Comparison of ENCODE assay signal across 9 mouse cellular contexts in genomic region chr13:56895386-56895785, GRCm38 (mm10). TPM values are rescaled to one million over a fixed set of nuclear protein-coding genes. Genes with fewer than 3 reads are reported as not detected.
A peak's percentile ranks its signal among the peaks of the same experiment; 100 is the strongest.
DNase-seq lines count a peak whose midpoint lies in the region; ATAC-seq and TF ChIP-seq lines count a peak whose summit lies in the region.
"Had no signal": no experiment of that assay in that cellular context is flagged by ENCODE, and none has a peak within 500 bp of the region (broad histone marks: within the 10 kb centered on the region; RNA-seq: fewer than 3 reads in every experiment).

No protein-coding gene starts in this region.

- no peaks in the 10 kb centered on the region for H3K9me3 ChIP-seq in forebrain, embryonic 11.5 days (ENCODE audit: control insufficient read depth, low read length)
- H3K9me3 ChIP-seq in hindbrain, postnatal 0 days (ENCODE audit: low read length): no peaks in the 10 kb centered on the region
- H3K9me3 ChIP-seq: embryonic facial prominence, embryonic 12.5 days had no signal

- no peak for ATAC-seq in forebrain, embryonic 11.5 days (replicated peaks; ENCODE audit: low FRiP score)
- peak; percentile 51; the same call in 1 of the 2 replicates for ATAC-seq in hindbrain, postnatal 0 days
- peak; percentile 34; the same call in 1 of the 2 replicates for ATAC-seq in megakaryocyte progenitor cell, adult 5-6 weeks (replicated peaks; ENCODE audit: poor library complexity)

- no peak overlapping the region for H3K9ac ChIP-seq in forebrain, embryonic 11.5 days (ENCODE audit: low read length)
- peak overlapping the region; percentile 40 for H3K9ac ChIP-seq in hindbrain, postnatal 0 days (replicated peaks; ENCODE audit: low read length)
- H3K9ac ChIP-seq: embryonic facial prominence, embryonic 12.5 days had no signal

- H3K27me3 ChIP-seq in forebrain, embryonic 11.5 days (ENCODE audit: control insufficient read depth, insufficient read depth, low read length): no peaks in the 10 kb centered on the region
- H3K27me3 ChIP-seq in hindbrain, postnatal 0 days (ENCODE audit: insufficient read depth, low read length): no peaks in the 10 kb centered on the region
- H3K27me3 ChIP-seq: embryonic facial prominence, embryonic 12.5 days had no signal

- H3K4me2 ChIP-seq in forebrain, embryonic 11.5 days (ENCODE audit: low read depth, low read length, severe bottlenecking): peak overlapping the region; percentile 15; the same call in 1 of the 2 replicates
- H3K4me2 ChIP-seq in hindbrain, postnatal 0 days (ENCODE audit: low read depth, low read length): peak overlapping the region; percentile 39
- H3K4me2 ChIP-seq: embryonic facial prominence, embryonic 12.5 days had no signal

- 4% methylated on average over 17 of the region's 17 CpGs for WGBS in forebrain, embryonic 11.5 days
- 2% methylated on average over 17 of the region's 17 CpGs for WGBS in hindbrain, postnatal 0 days

- no peak for TF ChIP-seq CTCF in hindbrain, postnatal 0 days (IDR thresholded peaks at IDR 0.05; ENCODE audit: low read depth)

- no peaks in the 10 kb centered on the region for H3K36me3 ChIP-seq in forebrain, embryonic 11.5 days (ENCODE audit: control insufficient read depth, insufficient read depth, low read length)
- no peaks in the 10 kb centered on the region for H3K36me3 ChIP-seq in hindbrain, postnatal 0 days (ENCODE audit: insufficient read depth, low read length)
- H3K36me3 ChIP-seq: embryonic facial prominence, embryonic 12.5 days had no signal

- no peak overlapping the region for H3K27ac ChIP-seq in forebrain, embryonic 11.5 days (ENCODE audit: low read depth, low read length)
- H3K27ac ChIP-seq in hindbrain, postnatal 0 days: no peak overlapping the region
- H3K27ac ChIP-seq: embryonic facial prominence, embryonic 12.5 days had no signal

- H3K4me1 ChIP-seq in forebrain, embryonic 11.5 days (replicated peaks; ENCODE audit: control insufficient read depth, insufficient read depth, low read length): no peaks in the 10 kb centered on the region
- H3K4me1 ChIP-seq in hindbrain, postnatal 0 days (ENCODE audit: insufficient read depth, low read length): no peaks in the 10 kb centered on the region
- H3K4me1 ChIP-seq: embryonic facial prominence, embryonic 12.5 days had no signal

- DNase-seq in ovary, postnatal 10 days (ENCODE audit: low spot score): peak; percentile 73
- no peak for DNase-seq in ovary, adult 18-20 months (ENCODE audit: low spot score)
- DNase-seq in adrenal gland, postnatal 25 days: peak; percentile 76
- peak; percentile 90 for DNase-seq in forebrain, embryonic 11.5 days (ENCODE audit: low spot score)
- DNase-seq in hindbrain, postnatal 0 days (ENCODE audit: low spot score): peak; percentile 62
- DNase-seq in thymus, postnatal 4 days: peak; percentile 68

- no peak overlapping the region for H3K4me3 ChIP-seq in forebrain, embryonic 11.5 days (ENCODE audit: low read depth, low read length)
- peak overlapping the region; percentile 36 for H3K4me3 ChIP-seq in hindbrain, postnatal 0 days (ENCODE audit: low read length)
- H3K4me3 ChIP-seq: embryonic facial prominence, embryonic 12.5 days had no signal

RNA-seq across cellular contexts. Expression of gene Trpc7, which starts 0.4 kb away (rescaled TPM):
- 0.27 TPM in 1 of 2 replicates, not detected in the other for total RNA-seq in adrenal gland, postnatal 25 days (2021)
- polyA plus RNA-seq in forebrain, embryonic 11.5 days (2014; fragmentation: Nextera tagmentation; extraction: Ambion mirVana): not detected in 2 replicates
- total RNA-seq in hindbrain, postnatal 0 days (2014; rRNA removed): 9.6 TPM in 2 replicates
- polyA plus RNA-seq in hindbrain, postnatal 0 days (2015; fragmentation: Nextera tagmentation; extraction: Ambion mirVana): 3.3 and 3.8 TPM in 2 replicates
- not detected in 2 replicates for total RNA-seq in megakaryocyte progenitor cell, adult 5-6 weeks (2015)
- total RNA-seq in megakaryocyte progenitor cell, adult 5-6 weeks (2017): not detected in 2 replicates
- polyA plus RNA-seq: spleen, adult 2 months had no signal
